Mouse (Mus musculus) intestine, postnatal 0 days (tissue): ENCODE data around the gene Kctd6. TPM values are rescaled to one million over a fixed set of nuclear protein-coding genes. Genes with fewer than 3 reads are reported as not detected.

Experiments used
- ATAC-seq: fragments of 200-750 bp; cut with Nextera tagmentation; 2 replicates; pipeline ENCODE4 v1.8.0; 2017; ENCODE audit warnings: mild to moderate bottlenecking, moderate TSS enrichment, moderate library complexity
- H3K27ac ChIP-seq: fragments of 300-500 bp; sonication (generic); 2 replicates; pipeline ENCODE4 v1.5.1; 2014; ENCODE audit warnings: mild to moderate bottlenecking, low read depth, low read length, moderate library complexity
- H3K27me3 ChIP-seq: fragments of 300-500 bp; sonication (generic); replicated peaks from 2 replicates; pipeline ENCODE4 v1.6.1; 2014; ENCODE audit warnings: low read length, mixed read lengths; ENCODE audit not compliant: control insufficient read depth, insufficient read depth
- H3K36me3 ChIP-seq: fragments of 300-500 bp; sonication (generic); 2 replicates; pipeline ENCODE4 v1.6.1; 2014; ENCODE audit warnings: mild to moderate bottlenecking, moderate library complexity; ENCODE audit not compliant: control insufficient read depth, insufficient read depth
- H3K4me1 ChIP-seq: fragments of 300-500 bp; sonication (generic); replicated peaks from 2 replicates; pipeline ENCODE4 v1.6.1; 2014; ENCODE audit warnings: antibody characterized with exemption, low read length, mixed read lengths; ENCODE audit not compliant: control insufficient read depth, insufficient read depth
- H3K4me2 ChIP-seq: fragments of 300-500 bp; sonication (generic); replicated peaks from 2 replicates; pipeline ENCODE4 v1.6.1; 2014; ENCODE audit warnings: low read depth, mild to moderate bottlenecking, moderate library complexity
- H3K4me3 ChIP-seq: fragments of 300-500 bp; sonication (generic); 2 replicates; pipeline ENCODE4 v1.5.1; 2014; ENCODE audit warnings: low read depth, low read length
- H3K9ac ChIP-seq: fragments of 300-500 bp; sonication (generic); 2 replicates; pipeline ENCODE4 v1.6.1; 2014; ENCODE audit warnings: mild to moderate bottlenecking, low read depth, low read length
- H3K9me3 ChIP-seq: fragments of 300-500 bp; sonication (generic); 2 replicates; pipeline ENCODE4 v1.6.1; 2016; ENCODE audit warnings: mixed run types; ENCODE audit not compliant: control insufficient read depth
- CTCF ChIP-seq: sonication (generic); IDR thresholded peaks from 2 replicates; pipeline ENCODE4 v1.5.1; 2016; ENCODE audit warnings: low read depth, mild to moderate bottlenecking, control low read depth, antibody characterized with exemption, moderate library complexity
- WGBS: fragments of 180-500 bp; shearing (Covaris S2); extraction: QIAGEN DNeasy Blood & Tissue Kit; methylation state at CpG from one replicate; pipeline ENCODE4 v1.1.7; 2014; 5-methylcytosine and 5-hydroxymethylcytosine counted together
- polyA plus RNA-seq: library from polyadenylated mRNA; unstranded; fragments of >200 nt; fragmentation: Nextera tagmentation; extraction: Ambion mirVana; gene quantifications from 2 replicates; pipeline ENCODE4 v1.2.1, GENCODE M21; 2015

The Kctd6 gene
- polyA plus RNA-seq, 1 experiment from 2014 or later = 18.8 TPM

GRCm38 (mm10) chr14:8243136-8243888 is 29.4 kb downstream of the Kctd6 start:
- H3K27ac ChIP-seq = 0 out of 2 replicates have a peak overlapping the region, but pooled peaks have one; percentile 15
- H3K36me3 ChIP-seq = no peaks in the 10 kb centered on the region
- H3K27me3 ChIP-seq = no peaks in the 10 kb centered on the region
- WGBS = 45% methylated on average over 8 of the region's 8 CpGs
- no peak overlapping the region for H3K9ac ChIP-seq
- TF ChIP-seq CTCF = no peak
- H3K4me1 ChIP-seq = peaks cover 2% of the 10 kb centered on the region; the same call in 1 of the 2 replicates
- H3K4me2 ChIP-seq = no peak overlapping the region
- H3K9me3 ChIP-seq = no peaks in the 10 kb centered on the region
- H3K4me3 ChIP-seq = no peak overlapping the region
- no peak for ATAC-seq

GRCm38 (mm10) chr14:8244211-8244611 is 30.3 kb downstream of the Kctd6 start:
- Histone ChIP-seq H3K4me3 (no peak overlapping the region), H3K9ac (no peak overlapping the region), H3K36me3 (no peaks in the 10 kb centered on the region), H3K4me1 (peaks cover 2% of the 10 kb centered on the region; the same call in 1 of the 2 replicates), H3K4me2 (no peak overlapping the region), H3K27ac (0 out of 2 replicates have a peak overlapping the region, but pooled peaks have one; percentile 5), H3K9me3 (no peaks in the 10 kb centered on the region), H3K27me3 (no peaks in the 10 kb centered on the region)
- WGBS = 29% methylated on average over 5 of the region's 5 CpGs
- peak; percentile 81 for ATAC-seq
- no peak for TF ChIP-seq CTCF

- peaks cover 2% of the 10 kb centered on the region for H3K4me1 ChIP-seq
- TF ChIP-seq CTCF = no peak
- no peak for ATAC-seq
- H3K4me3 ChIP-seq = no peak overlapping the region
- H3K4me2 ChIP-seq = no peak overlapping the region
- H3K9ac ChIP-seq = no peak overlapping the region
- WGBS = 72% methylated on average over 8 of the region's 8 CpGs
- H3K36me3 ChIP-seq = no peaks in the 10 kb centered on the region
- H3K27ac ChIP-seq = no peak overlapping the region
- no peaks in the 10 kb centered on the region for H3K9me3 ChIP-seq
- no peaks in the 10 kb centered on the region for H3K27me3 ChIP-seq
Measured at GRCm38 (mm10) chr14:8246878-8247277, 32.9 kb downstream of the Kctd6 start.

- no peak for TF ChIP-seq CTCF
Measured at GRCm38 (mm10) chr14:8249206-8249605, 35.3 kb downstream of the Kctd6 start.

GRCm38 (mm10) chr14:8250141-8250871 is 36.4 kb downstream of the Kctd6 start:
- Histone ChIP-seq H3K4me3 (no peak overlapping the region), H3K4me2 (no peak overlapping the region), H3K9ac (no peak overlapping the region), H3K9me3 (no peaks in the 10 kb centered on the region), H3K4me1 (no peaks in the 10 kb centered on the region; the same call in 1 of the 2 replicates), H3K27me3 (no peaks in the 10 kb centered on the region), H3K36me3 (no peaks in the 10 kb centered on the region), H3K27ac (no peak overlapping the region)
- TF ChIP-seq CTCF = no peak
- 47% methylated on average over 9 of the region's 9 CpGs for whole genome bisulfite sequencing
- ATAC-seq = peak; percentile 90

More at GRCm38 (mm10) chr14:8249206-8249605, 35.3 kb downstream of the Kctd6 start:
- H3K36me3 ChIP-seq = no peaks in the 10 kb centered on the region
- no peak overlapping the region for H3K4me3 ChIP-seq
- no peaks in the 10 kb centered on the region for H3K27me3 ChIP-seq
- no peaks in the 10 kb centered on the region; the same call in 1 of the 2 replicates for H3K4me1 ChIP-seq
- ATAC-seq = no peak
- no peaks in the 10 kb centered on the region for H3K9me3 ChIP-seq
- no peak overlapping the region for H3K4me2 ChIP-seq
- no peak overlapping the region for H3K27ac ChIP-seq
- 90% methylated on average over 1 of the region's 1 CpGs for whole genome bisulfite sequencing
- H3K9ac ChIP-seq = no peak overlapping the region

GRCm38 (mm10) chr14:8251330-8251885 is 37.5 kb downstream of the Kctd6 start:
- H3K27me3 ChIP-seq = no peaks in the 10 kb centered on the region
- no peaks in the 10 kb centered on the region for H3K9me3 ChIP-seq
- no peaks in the 10 kb centered on the region; the same call in 1 of the 2 replicates for H3K4me1 ChIP-seq
- no peak overlapping the region for H3K9ac ChIP-seq
- no peaks in the 10 kb centered on the region for H3K36me3 ChIP-seq
- no peak overlapping the region for H3K27ac ChIP-seq
- TF ChIP-seq CTCF = no peak
- no peak overlapping the region for H3K4me2 ChIP-seq
- ATAC-seq = no peak
- no peak overlapping the region for H3K4me3 ChIP-seq
- WGBS = 92% methylated on average over 8 of the region's 8 CpGs
